Mouse (Mus musculus) cerebellum, adult 18-20 months (tissue): ENCODE data around the gene Acp1.

Experiments used
- DNase-seq, 2 experiments: peaks; one replicate each; pipeline ENCODE4 v3.0.0; 2021

Acp1 gene

GRCm38 (mm10) chr12:30911261-30912047 lies at the start of gene Acp1, which contains the start of gene Sh3yl1:
TSS of gene Acp1 (minus strand) at chr12:30911589.
TSS of gene Sh3yl1 (plus strand) at chr12:30911668.
- peak; percentile 97 to 98 for DNase-seq

- DNase-seq: no peak
Observed at GRCm38 (mm10) chr12:30944197-30944596, 32.8 kb upstream of the Acp1 start.

- no peak for DNase-seq
Observed at GRCm38 (mm10) chr12:30943057-30943986, 31.9 kb upstream of the Acp1 start.

- DNase-seq: no peak
Observed at GRCm38 (mm10) chr12:30936899-30937298, 25.5 kb upstream of the Acp1 start.

- no peak for DNase-seq
Observed at GRCm38 (mm10) chr12:30933299-30933698, 21.9 kb upstream of the Acp1 start.

- DNase-seq: no peak
Observed at GRCm38 (mm10) chr12:30928182-30928581, 16.8 kb upstream of the Acp1 start.

- DNase-seq: no peak
Observed at GRCm38 (mm10) chr12:30922401-30922800, 11.0 kb upstream of the Acp1 start.

- DNase-seq: no peak
Observed at GRCm38 (mm10) chr12:30912840-30913239, 1.5 kb upstream of the Acp1 start.

GRCm38 (mm10) chr12:30912048-30912381 lies 626 bp upstream of the Acp1 start:
- peak; percentile 61 to 66 for DNase-seq

- peak in 1 of 2 experiments; percentile 12 for DNase-seq
Observed at GRCm38 (mm10) chr12:30910860-30911259, 529 bp downstream of the Acp1 start.

- DNase-seq: no peak
Observed at GRCm38 (mm10) chr12:30909881-30910280, 1.5 kb downstream of the Acp1 start.

GRCm38 (mm10) chr12:30908658-30909057 lies 2.7 kb downstream of the Acp1 start:
- no peak for DNase-seq

- DNase-seq: no peak
Observed at GRCm38 (mm10) chr12:30897039-30897438, 14.3 kb downstream of the Acp1 start.

- no peak for DNase-seq
Observed at GRCm38 (mm10) chr12:30891438-30891837, 20.0 kb downstream of the Acp1 start.

- DNase-seq: peak; percentile 53 to 64
Observed at GRCm38 (mm10) chr12:30890067-30890466, 21.3 kb downstream of the Acp1 start.

GRCm38 (mm10) chr12:30888003-30888402 lies 23.4 kb downstream of the Acp1 start:
- no peak for DNase-seq

GRCm38 (mm10) chr12:30885891-30886290 lies 25.5 kb downstream of the Acp1 start:
- DNase-seq: no peak

- DNase-seq: no peak
Observed at GRCm38 (mm10) chr12:30884622-30885230, 26.7 kb downstream of the Acp1 start.

GRCm38 (mm10) chr12:30883986-30884621 lies 27.3 kb downstream of the Acp1 start, which contains the start of gene Alkal2:
TSS of gene Alkal2 (plus strand) at chr12:30884322.
- DNase-seq: no peak

- no peak for DNase-seq
Observed at GRCm38 (mm10) chr12:30883592-30883985, 27.8 kb downstream of the Acp1 start.

- DNase-seq: no peak
Observed at GRCm38 (mm10) chr12:30879447-30879846, 31.9 kb downstream of the Acp1 start.

- DNase-seq: no peak
Observed at GRCm38 (mm10) chr12:30865781-30866180, 45.6 kb downstream of the Acp1 start.

- no peak for DNase-seq
Observed at GRCm38 (mm10) chr12:30864347-30864746, 47.0 kb downstream of the Acp1 start.
